Mouse (Mus musculus) yolk sac, embryonic 10.5 days (tissue): ENCODE data around the gene Pitpnm3.
A peak's percentile ranks its signal among the peaks of the same experiment; 100 is the strongest.

Source experiments
- DNase-seq: peaks from one replicate; pipeline ENCODE4 v3.0.0-alpha.2; 2017; ENCODE audit warnings: low spot score

Pitpnm3 gene

DNA sequence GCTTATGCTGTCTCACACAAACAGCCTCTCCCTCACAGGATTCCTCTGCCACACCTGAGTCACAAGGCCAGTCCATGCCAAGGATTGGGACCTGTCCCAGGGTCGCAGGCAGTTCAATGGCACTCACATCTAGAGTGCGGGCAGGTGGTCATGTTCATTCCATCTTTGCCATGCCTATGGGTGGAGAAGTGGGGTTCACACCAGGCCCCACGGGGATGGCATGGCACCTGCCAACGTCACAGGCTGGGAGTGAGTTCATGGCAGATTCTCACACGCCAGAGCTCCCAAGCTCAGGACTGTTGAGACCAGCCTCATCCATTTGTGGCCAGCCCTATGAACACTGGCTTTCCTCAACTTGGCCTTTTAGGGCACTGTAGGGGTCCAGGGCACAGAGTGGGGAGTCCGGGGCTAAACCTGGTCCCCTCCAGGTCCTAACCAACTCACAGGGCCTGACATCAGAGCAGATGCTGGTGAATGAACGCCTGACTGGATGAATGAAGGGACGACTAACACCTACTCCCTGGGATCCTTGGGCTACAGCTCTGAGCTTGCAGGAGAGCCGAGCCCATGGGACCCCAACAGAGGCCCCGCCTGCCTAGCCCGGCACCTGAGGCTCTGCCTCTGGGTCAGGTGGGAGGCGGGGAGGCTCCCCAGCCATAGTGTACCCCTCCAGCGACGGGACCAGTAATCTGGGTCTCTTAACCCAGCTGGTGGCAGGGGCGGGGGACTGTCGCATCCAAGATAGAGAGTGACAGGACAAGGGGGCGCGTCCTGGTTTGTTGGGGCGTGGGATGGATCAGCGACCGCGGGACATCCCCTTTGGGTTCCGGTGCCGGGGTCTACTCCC is 819 bp downstream of the Pitpnm3 start:
- DNase-seq, result no peak

DNA sequence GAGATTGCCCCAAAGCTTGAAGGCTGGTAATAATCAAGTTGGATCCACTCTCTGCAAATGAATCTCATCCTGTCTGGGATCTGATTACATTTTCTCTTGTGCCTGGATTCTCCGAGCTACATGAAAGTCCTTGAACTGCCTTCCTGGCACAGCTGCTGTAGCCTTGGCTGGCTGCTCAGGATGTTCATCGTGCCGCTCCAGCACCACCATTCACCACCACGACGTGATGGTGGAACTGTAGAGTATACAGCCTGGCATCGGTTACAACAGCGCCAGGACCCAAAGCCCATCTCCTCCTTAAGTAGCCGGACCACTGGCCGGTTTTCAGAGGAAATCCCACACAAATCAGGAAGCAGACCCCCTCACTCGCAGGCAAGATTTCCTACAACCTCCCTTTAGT is 2.5 kb downstream of the Pitpnm3 start:
- no peak for DNase-seq

DNA sequence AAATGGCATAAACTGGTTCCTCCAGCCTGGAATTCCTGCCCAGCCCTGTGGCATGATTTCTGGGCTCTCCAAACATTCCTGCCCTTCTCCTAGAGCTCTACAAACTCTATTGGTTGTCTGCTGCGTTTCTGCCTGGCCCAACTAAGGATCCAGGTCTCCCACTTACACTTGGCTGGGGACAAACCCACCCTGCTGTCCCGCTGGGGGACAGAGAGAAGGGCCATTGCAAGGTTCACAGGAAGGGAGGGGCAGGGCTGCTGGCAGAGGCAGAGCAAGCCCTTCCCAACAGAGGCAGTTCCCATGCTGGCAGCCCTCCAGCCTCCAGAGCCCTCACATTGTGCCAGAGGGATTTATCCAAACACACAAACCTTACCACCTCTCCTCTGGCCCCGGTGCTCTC is 3.3 kb downstream of the Pitpnm3 start:
- no peak for DNase-seq

DNA sequence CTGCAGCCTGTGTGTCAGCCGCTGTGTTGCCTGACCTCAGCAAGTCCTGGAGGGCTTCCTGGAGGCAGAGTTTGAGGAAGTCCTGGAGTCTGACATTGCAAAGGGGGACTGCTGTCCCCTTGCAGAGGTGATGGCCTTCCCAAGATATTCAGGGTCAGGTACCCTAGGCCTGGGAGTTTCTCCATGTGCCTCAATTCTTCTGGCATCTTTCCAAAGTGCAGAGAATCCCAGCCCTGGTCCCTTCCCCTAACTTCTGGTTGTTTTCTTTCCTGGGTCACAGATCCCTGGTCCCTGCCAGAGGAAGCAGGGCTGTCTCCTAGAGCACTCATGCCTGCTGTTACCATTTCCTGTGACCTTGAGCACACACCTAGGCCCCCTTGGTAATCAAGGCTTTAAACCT is 3.9 kb downstream of the Pitpnm3 start:
- no peak for DNase-seq

DNA sequence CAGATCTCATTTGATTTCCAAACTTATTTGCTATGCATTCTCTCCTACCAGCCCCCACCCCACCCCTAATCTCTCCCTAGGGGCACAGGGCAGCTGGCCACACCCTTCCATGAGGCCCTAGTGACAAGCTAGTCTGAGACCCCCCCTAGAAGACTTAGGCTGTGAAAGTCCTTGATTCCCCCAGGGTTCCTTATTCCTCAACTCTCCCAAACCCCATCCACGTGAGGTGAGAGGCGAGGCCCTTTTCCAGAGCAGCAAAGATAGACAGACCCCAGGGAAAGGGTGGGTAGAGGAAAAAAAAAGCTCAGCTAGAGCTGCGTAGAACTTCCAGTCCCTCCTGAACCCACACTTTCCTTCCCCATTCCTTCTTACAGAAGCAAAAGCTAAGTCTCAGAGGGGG is 4.7 kb downstream of the Pitpnm3 start:
- no peak for DNase-seq

DNA sequence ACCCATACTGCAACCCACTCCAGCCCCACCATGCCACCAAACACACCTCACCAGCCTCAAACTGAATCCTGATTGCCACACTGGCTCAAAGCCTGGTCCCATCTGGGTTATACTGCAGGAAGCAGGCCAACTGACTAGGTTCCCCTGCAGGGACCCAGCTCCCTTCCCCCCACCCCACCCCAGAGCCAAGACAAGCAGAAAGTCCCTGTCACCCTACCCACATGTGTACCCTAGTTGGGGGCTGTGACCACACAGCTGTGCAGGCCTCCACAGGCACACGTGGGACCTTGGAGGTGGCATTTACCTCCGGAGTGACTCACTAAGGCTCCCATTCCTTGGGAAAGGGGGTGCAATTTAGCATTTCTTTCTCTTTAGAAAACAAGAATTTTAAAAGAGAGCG is 5.1 kb downstream of the Pitpnm3 start:
- no peak for DNase-seq

DNA sequence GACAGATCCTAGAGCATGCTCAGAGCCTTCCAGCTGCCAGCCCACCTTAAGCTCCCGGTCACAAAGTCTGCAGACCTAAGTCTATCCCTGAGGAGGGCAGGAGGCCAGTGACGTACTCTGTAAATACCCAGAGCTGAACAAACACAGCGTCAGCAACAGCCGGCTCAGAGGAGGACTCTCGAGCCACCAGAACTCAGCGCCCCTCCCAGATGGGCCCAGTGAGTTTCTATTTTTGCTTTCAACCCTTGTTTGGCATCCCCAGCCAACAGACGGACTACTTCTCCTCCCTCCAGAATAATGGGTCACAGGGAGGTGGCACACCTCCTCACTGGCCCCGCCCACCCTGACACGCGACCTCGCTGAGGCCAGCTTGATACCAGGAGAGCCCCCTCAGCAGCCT is 5.6 kb downstream of the Pitpnm3 start:
- peak; percentile 64 for DNase-seq

DNA sequence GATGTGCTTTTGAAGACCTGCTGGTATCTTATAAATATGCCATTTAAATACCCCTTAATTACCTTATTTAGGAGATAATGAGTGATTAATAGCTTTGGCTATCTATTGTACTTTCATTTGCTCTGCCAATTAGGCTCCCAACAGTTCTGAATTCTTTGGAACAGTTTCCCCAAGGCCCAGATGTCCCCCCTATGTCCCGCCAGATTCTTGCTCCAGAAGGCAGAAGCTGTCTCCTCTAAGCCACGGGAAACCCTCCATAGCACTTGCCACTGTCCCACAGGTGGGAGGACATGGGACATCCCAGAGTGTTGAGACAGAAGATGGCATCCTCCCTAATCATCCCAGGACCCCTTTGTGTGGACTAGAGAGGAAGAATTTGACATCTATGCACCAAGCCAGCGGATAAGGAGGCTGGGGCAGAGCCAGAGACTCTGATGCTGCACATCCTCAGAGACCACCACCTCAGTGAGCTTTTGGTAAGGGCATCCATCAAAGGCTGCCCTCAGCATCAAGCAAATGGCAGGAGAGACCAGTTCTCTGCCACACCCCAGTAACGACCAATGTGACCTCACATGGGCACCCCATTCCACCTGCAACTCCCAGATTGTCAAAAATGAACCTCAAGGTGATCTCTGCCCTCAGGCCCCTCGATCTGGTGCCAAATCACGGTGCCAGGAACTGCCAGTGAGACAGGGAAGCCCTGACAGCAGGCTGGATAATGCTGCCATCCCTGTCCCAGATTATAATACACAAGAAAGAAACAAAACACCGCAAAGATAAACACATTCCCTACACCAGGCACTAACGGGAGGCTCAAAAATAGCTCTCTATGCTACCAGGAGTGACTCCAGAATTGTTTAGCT is 6.3 kb downstream of the Pitpnm3 start:
- no peak for DNase-seq

DNA sequence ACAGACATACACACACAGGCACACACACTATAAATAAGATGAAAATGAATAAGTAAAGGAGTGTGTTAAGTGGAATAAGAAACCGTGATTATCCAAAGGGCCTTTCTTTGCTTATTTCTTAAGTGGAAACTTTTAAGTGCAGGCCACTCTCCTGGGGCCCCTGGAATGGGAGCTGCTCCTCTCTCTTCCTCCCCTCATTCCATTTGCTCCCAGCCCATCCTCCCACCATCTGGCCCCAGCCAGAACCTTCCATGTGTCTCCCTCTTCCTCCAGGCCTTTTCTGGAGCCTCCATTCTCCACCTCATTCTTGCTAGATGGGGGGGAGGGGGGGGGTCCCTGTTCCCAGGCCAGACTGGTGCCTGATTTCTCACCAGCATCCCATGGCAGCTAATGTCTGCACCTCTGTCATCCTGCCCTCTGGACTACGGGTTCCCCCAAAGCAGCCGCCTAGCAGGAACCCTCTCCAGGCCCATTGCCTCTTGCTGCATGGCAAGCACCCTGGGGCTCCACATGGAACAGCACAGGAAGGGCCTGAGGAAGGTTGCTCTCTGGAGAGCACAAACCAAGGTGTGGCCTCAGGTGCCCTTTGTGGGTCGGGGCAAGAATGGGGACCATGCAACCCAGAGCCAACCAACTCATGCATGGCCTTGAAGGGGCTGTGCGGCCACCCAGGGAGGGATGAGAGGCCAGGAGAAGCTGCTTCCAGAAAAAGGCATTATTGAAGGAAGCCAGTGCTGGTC is 8.0 kb downstream of the Pitpnm3 start:
- no peak for DNase-seq

DNA sequence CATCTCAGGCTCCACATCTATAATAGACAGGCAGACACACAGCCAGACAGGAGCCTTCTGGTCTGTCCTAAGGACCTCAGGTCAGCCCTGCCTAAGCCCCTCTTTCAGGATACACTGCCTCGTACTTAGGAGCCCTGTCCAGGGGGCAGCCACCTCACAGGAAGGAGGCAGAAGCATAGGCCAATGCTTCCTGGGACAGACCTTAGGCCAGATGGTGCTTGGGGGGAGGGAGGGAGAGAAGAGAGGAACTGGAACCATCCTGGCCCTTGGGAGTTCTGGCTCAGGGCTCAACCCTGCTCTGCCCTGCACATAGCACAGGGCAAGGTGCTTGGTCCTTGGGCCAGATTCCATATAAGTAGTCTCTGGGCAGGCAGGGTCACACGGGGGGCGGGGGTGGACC is 9.8 kb downstream of the Pitpnm3 start:
- no peak for DNase-seq

DNA sequence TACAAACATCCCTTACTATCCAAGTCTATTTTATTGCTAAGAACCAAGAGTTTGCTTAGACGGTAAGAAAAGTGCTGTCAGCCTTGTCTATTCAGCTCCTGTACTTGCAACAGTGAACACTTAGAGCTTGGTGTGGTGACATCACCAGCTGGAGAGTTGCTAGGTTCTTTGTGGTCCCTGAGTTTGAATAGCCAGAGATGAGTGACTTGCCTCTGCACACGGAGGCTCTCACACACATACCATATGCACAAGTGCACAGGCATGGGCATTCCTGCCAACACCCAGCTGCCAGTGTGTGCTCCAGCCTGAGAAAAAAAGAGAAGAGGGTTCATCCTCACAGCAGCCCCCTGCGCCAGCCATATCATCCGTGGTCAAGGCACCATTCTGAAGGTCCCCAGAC is 12.0 kb downstream of the Pitpnm3 start:
- no peak for DNase-seq

DNA sequence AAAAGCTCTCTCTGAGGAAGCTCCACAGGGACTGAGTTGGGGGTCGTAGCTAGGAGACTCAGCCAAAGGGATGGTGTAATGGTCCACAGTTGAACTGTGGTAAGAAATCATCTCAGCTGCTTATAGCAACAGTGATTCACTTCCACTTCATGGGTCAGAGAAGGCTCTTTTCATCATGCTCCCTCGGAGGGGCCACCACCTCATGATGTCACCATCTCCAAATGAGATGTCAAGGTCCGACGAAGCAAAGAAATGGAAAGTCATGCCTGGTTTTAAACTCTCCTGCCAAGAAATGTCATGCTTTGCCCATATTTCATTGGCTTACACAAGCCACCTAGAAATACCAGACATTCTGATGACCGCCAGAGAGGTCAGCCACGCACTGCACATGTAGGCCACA is 15.2 kb downstream of the Pitpnm3 start:
- no peak for DNase-seq

DNA sequence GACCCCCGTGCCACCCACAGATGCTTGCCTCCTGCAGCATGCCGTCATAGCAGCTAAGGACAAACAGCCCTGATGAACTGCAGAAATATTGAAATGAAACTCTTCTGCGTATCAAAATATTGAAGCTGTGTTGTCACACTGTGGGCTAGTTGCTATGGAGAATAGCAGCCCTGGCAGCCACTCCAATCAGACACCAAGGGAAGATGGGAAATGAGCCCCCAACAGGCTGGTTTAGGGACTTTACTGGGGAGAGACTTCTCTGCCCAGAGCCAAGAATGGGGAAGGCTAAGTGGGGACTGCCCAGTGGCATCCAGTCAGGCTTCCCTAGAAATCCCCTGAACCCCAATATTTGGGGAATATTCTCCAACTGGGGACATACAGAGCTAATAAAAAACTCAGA is 16.9 kb downstream of the Pitpnm3 start:
- DNase-seq, result no peak

DNA sequence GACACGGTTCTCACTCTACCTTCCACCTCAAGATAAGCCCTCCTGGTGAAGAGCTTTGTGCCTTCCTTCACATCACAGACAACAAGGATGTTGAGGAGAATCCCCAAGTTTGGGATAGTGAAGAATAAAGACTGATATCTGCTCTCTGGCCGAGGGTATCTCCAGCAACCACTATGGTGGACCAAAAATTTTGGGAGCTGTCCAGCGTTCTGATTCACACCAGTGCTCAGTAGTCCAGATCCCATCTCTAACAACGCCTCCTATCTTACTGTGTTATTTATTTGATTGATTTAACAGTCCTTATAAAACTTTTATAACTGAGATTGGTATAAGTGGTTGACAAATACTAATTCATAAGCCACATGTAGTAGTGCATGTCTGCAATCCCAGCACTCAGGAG is 22.3 kb downstream of the Pitpnm3 start:
- no peak for DNase-seq

DNA sequence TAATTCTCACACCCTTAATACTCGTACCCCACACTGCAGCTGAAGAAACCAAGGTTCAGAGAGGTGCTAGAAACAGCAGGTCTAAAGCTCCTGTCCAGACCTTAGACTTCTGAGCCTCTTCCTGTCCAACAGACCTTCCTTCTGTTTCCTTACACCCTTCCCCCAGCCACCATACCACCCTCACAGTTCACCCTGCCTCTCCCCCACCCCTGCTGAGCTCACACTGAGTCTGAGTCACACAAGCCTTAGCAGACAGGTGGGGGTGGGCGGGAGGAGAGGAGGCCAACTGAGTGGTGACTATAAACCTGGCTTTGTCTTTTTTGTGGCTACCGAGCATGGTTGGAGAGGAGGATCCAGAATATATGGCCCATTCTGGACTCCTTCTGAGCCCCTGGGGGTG is 24.9 kb downstream of the Pitpnm3 start:
- no peak for DNase-seq

DNA sequence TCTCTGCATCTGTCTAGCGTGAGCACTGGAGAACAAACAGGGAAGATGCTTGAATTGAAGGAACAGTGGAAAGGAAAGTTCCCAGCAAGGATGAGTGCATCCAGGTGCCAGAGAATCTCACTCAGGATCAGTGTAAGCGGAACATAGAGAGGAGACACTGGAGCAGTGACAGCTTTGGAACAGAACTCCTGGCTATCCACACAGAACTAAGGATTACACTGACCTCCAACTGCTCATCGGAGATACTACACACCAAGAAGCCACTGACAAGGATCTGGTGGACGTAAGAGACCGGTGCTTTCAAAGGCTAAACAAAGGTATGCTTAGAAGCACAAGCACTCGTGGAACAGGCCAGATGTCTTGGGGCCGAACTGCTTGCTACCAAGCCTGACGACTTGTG is 31.4 kb downstream of the Pitpnm3 start:
- no peak for DNase-seq

DNA sequence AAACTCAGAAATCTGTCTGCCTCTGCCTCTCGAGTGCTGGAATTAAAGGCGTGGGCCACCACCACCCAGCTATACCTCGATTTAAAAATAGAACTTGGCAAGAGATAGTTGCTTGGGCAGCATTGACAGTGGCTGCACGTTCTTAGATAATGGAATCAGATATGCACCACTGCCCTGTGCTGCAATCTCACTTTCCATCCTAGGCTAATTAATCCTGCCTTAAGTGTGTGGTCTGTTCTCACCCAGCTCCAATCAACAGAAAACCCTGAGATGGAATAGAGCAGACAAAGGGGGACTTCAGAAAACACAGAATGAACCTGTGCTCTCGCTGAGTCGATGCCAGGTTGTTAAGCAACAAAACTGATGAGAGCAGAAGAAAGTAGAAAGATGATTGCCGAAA is 32.0 kb downstream of the Pitpnm3 start:
- no peak for DNase-seq

DNA sequence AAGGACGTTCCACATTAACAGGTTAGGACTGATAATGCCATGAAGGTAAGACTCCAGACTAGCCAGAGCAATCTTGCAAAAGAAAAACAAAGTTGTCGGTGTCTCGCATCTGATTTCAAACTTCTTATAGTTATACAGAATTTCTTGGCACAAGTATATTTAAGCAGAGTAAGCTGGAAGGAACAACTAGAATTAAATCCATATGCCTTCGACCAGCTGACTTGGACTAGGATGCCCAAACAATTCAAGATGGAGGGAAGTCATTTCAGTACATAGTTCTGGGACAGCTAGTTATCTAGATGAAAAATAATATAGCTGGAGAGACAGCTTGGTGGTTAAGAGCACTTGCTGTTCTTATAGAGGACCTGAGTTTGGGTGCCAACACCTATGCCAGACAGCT is 34.6 kb downstream of the Pitpnm3 start:
- no peak for DNase-seq

DNA sequence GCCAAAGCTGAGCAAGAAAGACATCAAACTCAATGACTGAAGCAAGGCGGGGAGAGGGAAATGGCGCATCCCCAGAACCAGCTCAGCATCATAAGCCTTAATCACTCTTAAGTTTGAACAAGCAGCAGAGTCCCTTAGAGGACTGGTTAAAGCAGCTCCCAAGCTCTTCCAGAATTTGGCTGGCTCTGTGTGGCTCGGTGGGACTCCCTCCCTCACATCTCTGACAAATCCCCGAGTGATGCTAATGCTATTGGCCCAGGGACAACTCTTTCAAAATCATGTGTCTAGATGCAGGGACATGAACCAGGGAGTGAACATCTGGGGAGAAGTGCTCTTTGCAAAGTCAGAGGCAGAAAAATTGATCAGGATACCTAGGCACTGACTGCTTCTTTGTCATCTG is 36.4 kb downstream of the Pitpnm3 start:
- no peak for DNase-seq

DNA sequence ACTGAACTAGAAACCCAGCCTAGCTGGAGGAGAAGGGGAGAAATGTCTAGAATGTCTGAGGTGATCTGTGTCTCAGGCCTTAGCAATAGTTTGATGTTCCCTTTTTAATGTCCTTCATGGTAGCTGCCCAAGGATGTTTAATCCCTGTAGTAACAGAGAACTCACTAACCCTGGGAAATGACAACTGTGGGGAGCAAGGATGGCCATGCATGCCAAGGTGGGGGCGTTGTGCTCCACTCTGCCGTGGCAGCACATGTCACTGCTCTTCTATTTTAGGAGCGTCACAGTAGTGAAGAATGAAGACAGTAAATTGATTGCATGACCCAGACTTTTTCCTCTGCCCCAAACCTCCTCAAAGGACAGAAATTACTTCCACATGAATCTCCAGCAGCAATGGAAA is 37.6 kb downstream of the Pitpnm3 start:
- DNase-seq, result no peak

DNA sequence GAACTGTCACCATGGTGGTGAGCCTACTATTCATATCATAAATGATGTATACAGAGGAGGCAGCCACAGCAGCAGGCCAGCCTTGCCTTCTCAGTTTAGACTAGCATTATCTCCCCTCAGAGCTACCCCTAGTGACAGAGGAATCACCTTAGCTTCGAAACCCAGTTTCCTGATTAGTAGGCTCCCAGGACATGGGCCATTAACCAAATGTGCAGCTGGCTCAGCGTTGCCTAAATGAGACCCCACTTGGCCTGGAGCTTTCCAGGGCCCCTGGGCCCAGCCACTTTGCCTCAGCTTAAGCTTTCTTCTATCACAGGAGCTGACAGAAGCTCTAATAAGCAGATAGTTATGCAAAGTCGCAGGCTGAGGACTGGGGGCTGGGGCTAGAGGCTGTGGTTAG is 39.6 kb downstream of the Pitpnm3 start:
- no peak for DNase-seq

DNA sequence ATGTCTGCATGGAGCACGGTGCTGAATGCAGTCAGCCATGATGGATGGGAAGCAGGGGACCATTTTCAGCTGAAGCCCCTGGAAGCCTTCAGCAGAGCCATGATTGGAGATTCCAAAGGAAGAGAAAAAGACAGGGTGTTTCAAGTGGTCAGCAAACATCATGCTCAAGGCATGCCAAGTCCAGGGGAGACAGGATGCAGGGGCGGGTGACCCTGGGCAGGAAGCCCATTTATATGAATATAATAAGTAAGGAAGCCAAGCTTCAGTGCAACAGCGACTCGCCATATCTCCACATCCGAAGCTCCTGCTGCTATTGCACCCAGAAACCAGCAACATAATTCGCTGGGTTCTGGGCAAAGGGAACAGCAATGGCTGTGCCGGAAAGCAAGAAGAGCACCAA is 41.1 kb downstream of the Pitpnm3 start:
- DNase-seq, result no peak

DNA sequence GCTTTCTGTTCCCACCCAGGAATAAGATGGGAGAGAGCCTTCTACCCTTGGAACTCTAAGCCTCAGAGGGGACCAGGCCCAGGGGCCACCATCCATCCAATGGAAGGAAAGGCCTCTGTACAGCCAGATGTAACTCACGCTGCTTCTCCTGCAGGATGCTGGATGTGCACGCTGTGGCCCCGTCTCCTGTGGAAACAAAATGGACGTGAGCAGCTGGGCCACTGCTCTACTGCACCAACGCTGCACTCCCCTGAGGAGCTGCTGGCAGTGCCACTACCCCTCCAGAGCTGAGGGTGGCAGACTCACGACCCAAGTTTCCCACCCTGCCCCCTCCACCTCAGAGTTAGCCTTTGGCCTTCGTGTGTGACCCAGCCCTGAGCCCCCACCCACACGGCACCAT is 43.2 kb downstream of the Pitpnm3 start:
- no peak for DNase-seq
